Mouse (Mus musculus) ovary, adult 18-20 months (tissue): ENCODE data around the gene Glrx2.

Experiments
- DNase-seq: peaks from one replicate; pipeline ENCODE4 v3.0.0; 2022; ENCODE audit warnings: low spot score, mixed read lengths

Glrx2 gene

GRCm38 (mm10) chr1:143745871-143746270, 29.7 kb downstream of the Glrx2 start:
- no peak for DNase-seq

- DNase-seq, result no peak
Measured at GRCm38 (mm10) chr1:143762159-143762558, 46.0 kb downstream of the Glrx2 start.

GRCm38 (mm10) chr1:143764443-143764842, 48.3 kb downstream of the Glrx2 start:
- no peak for DNase-seq

- no peak for DNase-seq
Measured at GRCm38 (mm10) chr1:143765801-143766200, 49.7 kb downstream of the Glrx2 start.

GRCm38 (mm10) chr1:143766238-143766637, 50.1 kb downstream of the Glrx2 start:
- no peak for DNase-seq

GRCm38 (mm10) chr1:143770444-143771109, 54.4 kb downstream of the Glrx2 start:
- DNase-seq, result no peak

GRCm38 (mm10) chr1:143773082-143773481, 56.9 kb downstream of the Glrx2 start:
- DNase-seq, result no peak

GRCm38 (mm10) chr1:143773909-143774308, 57.8 kb downstream of the Glrx2 start:
- DNase-seq, result no peak

- peak; percentile 95 for DNase-seq
Measured at GRCm38 (mm10) chr1:143776446-143777411, 60.6 kb downstream of the Glrx2 start, which contains the start of the genes Trove2 and Uchl5. Trove2 (minus strand) TSS chr1:143777068. Uchl5 (plus strand) TSS chr1:143777272.

GRCm38 (mm10) chr1:143777558-143778218, 61.5 kb downstream of the Glrx2 start:
- peak; percentile 4 for DNase-seq

GRCm38 (mm10) chr1:143788584-143789227, 72.6 kb downstream of the Glrx2 start:
- DNase-seq, result no peak
